Mouse (Mus musculus): ENCODE measurements around the gene Sema6c.

DNA sequence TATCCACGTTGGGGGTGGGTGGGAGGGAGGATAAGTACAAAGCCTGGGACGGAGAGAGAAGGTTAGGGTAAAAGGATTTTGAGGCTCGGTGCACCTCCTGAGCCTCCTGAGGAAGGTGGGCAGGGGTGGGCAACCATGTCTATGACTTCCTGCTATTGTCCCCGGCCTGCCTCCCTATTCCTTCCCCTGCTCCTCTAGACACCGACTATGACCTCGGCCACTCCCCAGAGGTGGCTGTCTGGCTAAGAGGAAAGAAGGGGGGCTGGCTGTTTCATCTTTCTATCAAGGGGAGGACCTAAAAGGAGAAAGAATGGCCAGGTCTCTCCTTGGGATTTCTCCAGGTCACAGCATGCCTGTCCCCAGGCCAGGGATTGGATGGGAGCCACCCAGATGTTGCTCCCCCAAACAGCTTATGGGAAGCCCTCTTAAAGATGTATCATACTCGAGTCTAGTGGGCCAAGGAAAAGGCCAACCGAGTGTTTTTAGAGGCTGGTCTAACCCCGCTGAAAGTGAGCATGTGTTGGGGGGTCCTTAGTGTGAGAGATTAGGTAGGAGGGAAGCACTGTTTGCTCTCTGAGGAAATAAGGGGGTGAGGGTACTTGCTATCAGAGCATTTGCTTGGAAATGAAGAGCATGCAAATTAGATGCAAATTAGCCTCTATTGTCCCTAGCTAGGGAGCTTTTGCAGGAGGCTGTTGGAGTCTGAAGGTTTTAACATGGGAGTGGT lies 1.5 kb downstream of the Sema6c start:
- TF ChIP-seq POLR2A (IDR thresholded peaks at IDR 0.05; ENCODE audit: borderline replicate concordance, extremely low read depth, insufficient read depth, insufficient read length, poor library complexity, severe bottlenecking): no peak
- TF ChIP-seq CTCF (IDR thresholded peaks at IDR 0.05; ENCODE audit: borderline replicate concordance, extremely low read depth, insufficient read depth, insufficient read length): no peak

All from brain, embryonic 14.5 days (tissue).